Mouse (Mus musculus): Measurements from ENCODE around the gene Kdm4a.

The Kdm4a gene

GRCm38 (mm10) chr4:118179467-118180300 is at the start of gene Kdm4a:
TSS of gene Kdm4a (minus strand) at chr4:118180043.
- DNase-seq (ENCODE audit: low spot score), result peak; percentile 98

- peak; percentile 80 for DNase-seq (ENCODE audit: low spot score)
Observed at GRCm38 (mm10) chr4:118229035-118229770, 49.4 kb upstream of the Kdm4a start.

- DNase-seq (ENCODE audit: low spot score), result no peak
Observed at GRCm38 (mm10) chr4:118227398-118227797, 47.6 kb upstream of the Kdm4a start.

- DNase-seq (ENCODE audit: low spot score), result no peak
Observed at GRCm38 (mm10) chr4:118221261-118221660, 41.4 kb upstream of the Kdm4a start.

- DNase-seq (ENCODE audit: low spot score), result no peak
Observed at GRCm38 (mm10) chr4:118220756-118221155, 40.9 kb upstream of the Kdm4a start.

GRCm38 (mm10) chr4:118219487-118219886 is 39.6 kb upstream of the Kdm4a start:
- DNase-seq (ENCODE audit: low spot score), result no peak

GRCm38 (mm10) chr4:118218521-118218920 is 38.7 kb upstream of the Kdm4a start:
- DNase-seq (ENCODE audit: low spot score), result no peak

- DNase-seq (ENCODE audit: low spot score), result peak; percentile 52
Observed at GRCm38 (mm10) chr4:118216726-118217595, 37.1 kb upstream of the Kdm4a start.

GRCm38 (mm10) chr4:118214891-118215290 is 35.0 kb upstream of the Kdm4a start:
- no peak for DNase-seq (ENCODE audit: low spot score)

- DNase-seq (ENCODE audit: low spot score), result no peak
Observed at GRCm38 (mm10) chr4:118206918-118207640, 27.2 kb upstream of the Kdm4a start.

- DNase-seq (ENCODE audit: low spot score), result no peak
Observed at GRCm38 (mm10) chr4:118205906-118206305, 26.1 kb upstream of the Kdm4a start.

- no peak for DNase-seq (ENCODE audit: low spot score)
Observed at GRCm38 (mm10) chr4:118199093-118199492, 19.2 kb upstream of the Kdm4a start.

GRCm38 (mm10) chr4:118198606-118199005 is 18.8 kb upstream of the Kdm4a start:
- DNase-seq (ENCODE audit: low spot score), result no peak

- no peak for DNase-seq (ENCODE audit: low spot score)
Observed at GRCm38 (mm10) chr4:118196185-118196584, 16.3 kb upstream of the Kdm4a start.

GRCm38 (mm10) chr4:118180301-118181080 is 648 bp upstream of the Kdm4a start:
- DNase-seq (ENCODE audit: low spot score), result peak; percentile 4

- no peak for DNase-seq (ENCODE audit: low spot score)
Observed at GRCm38 (mm10) chr4:118178952-118179466, 834 bp downstream of the Kdm4a start.

- no peak for DNase-seq (ENCODE audit: low spot score)
Observed at GRCm38 (mm10) chr4:118172461-118172860, 7.4 kb downstream of the Kdm4a start.

- DNase-seq (ENCODE audit: low spot score), result no peak
Observed at GRCm38 (mm10) chr4:118171006-118171405, 8.8 kb downstream of the Kdm4a start.

- no peak for DNase-seq (ENCODE audit: low spot score)
Observed at GRCm38 (mm10) chr4:118162123-118162522, 17.7 kb downstream of the Kdm4a start.

- no peak for DNase-seq (ENCODE audit: low spot score)
Observed at GRCm38 (mm10) chr4:118157666-118158065, 22.2 kb downstream of the Kdm4a start.
